Mouse (Mus musculus): ENCODE results near the gene Fbxo21.

- TF ChIP-seq CTCF (IDR thresholded peaks at IDR 0.05; ENCODE audit: control insufficient read depth, insufficient read depth, low read length) = no peak
- no peak for TF ChIP-seq POLR2A (IDR thresholded peaks at IDR 0.05; ENCODE audit: borderline replicate concordance, control insufficient read depth, low read depth, low read length)
Observed at GRCm38 (mm10) chr5:117995911-117996310, 19.4 kb downstream of the Fbxo21 start.
